Mouse (Mus musculus): Measurements from ENCODE around the gene Metap2. TPM values are rescaled to one million over a fixed set of nuclear protein-coding genes. Genes with fewer than 3 reads are reported as not detected.
"Not testable (repeated sequence)": the region's sequence is repeated elsewhere in the genome, so short reads cannot be mapped to it uniquely, and the experiment has no call there.

The Metap2 gene
- polyA plus RNA-seq, 1 experiment from 2014 or later: 171 TPM

DNA sequence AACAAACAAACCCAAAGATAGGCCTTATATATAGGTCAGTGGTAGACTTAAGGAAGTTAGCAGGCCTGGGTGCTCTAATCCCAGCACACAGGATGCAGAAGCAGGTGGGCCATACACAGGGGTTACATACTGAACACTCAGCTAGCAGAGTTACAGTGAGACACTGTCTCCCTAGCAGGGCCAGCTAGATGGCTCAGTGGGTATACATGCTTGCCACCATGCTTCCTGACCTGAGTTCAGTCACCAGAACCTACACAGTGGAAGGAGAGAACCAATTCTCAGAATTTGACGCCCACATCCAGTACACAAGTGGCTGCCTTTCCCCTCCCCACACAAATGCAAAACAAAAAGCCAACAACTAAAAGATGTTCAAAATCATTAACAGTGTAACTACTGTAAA, 20.1 kb downstream of the Metap2 start:
- Histone ChIP-seq H3K27me3 (ENCODE audit: insufficient read depth, low read length) (no peaks in the 10 kb centered on the region), H3K4me1 (ENCODE audit: insufficient read depth, low read length) (no peaks in the 10 kb centered on the region), H3K4me3 (ENCODE audit: low read length) (no peak overlapping the region), H3K4me2 (replicated peaks; ENCODE audit: low read depth, low read length) (no peak overlapping the region), H3K27ac (ENCODE audit: low read length) (no peak overlapping the region), H3K36me3 (ENCODE audit: insufficient read depth, low read length) (peaks cover 37% of the 10 kb centered on the region), H3K9me3 (ENCODE audit: low read length) (no peaks in the 10 kb centered on the region), H3K9ac (replicated peaks; ENCODE audit: low read length) (no peak overlapping the region)
- no peak for ATAC-seq (ENCODE audit: low FRiP score, low TSS enrichment)
- 74% methylated on average over 1 of the region's 1 CpGs for WGBS

DNA sequence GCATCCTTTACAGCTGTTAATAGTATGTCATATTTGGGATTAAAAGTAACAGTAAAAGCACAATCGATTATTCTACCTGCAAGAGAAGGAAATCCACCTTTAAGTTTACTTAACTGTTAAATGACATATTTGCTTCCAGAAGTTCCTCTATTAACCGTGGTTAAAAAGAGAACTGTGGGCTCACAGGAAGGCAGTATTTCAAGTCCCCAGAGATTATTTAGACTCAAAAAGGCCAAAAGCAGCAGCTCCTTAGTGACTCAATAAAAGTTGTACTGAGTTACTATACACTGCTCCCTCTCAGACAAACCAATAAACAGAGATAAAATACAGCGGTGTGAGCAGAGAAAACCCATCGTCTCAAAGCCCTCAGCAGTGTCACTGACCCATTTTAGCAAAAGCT, 28.0 kb downstream of the Metap2 start:
- Histone ChIP-seq H3K4me2 (replicated peaks; ENCODE audit: low read depth, low read length) (no peak overlapping the region), H3K4me3 (ENCODE audit: low read length) (no peak overlapping the region), H3K4me1 (ENCODE audit: insufficient read depth, low read length) (no peaks in the 10 kb centered on the region), H3K27ac (ENCODE audit: low read length) (no peak overlapping the region), H3K27me3 (ENCODE audit: insufficient read depth, low read length) (no peaks in the 10 kb centered on the region), H3K9ac (replicated peaks; ENCODE audit: low read length) (no peak overlapping the region), H3K9me3 (ENCODE audit: low read length) (no peaks in the 10 kb centered on the region), H3K36me3 (ENCODE audit: insufficient read depth, low read length) (peaks cover 57% of the 10 kb centered on the region)
- ATAC-seq (ENCODE audit: low FRiP score, low TSS enrichment): no peak
- 90% methylated on average over 4 of the region's 4 CpGs for WGBS

DNA sequence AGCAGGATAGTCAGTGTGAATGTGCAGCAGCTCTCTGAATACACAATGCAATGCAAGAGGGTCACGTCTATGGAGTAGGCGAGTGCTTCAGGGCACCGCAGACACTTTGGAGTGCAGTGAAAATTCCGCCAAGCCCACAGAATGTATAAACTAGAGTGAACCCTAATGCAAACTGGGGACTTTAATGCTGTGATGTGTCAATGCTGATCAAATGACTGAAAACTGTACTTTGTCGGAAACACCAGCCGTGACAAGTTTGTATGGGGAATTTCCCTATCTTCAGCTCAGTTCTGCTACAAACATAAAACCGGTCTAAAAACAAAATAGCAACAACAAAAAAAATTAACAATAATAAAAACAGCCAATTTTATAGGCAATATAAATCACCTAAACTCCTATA, 28.5 kb downstream of the Metap2 start:
- H3K9me3 ChIP-seq (ENCODE audit: low read length): no peaks in the 10 kb centered on the region
- 90% methylated on average over 7 of the region's 7 CpGs for WGBS
- no peak overlapping the region for H3K9ac ChIP-seq (replicated peaks; ENCODE audit: low read length)
- H3K4me3 ChIP-seq (ENCODE audit: low read length): no peak overlapping the region
- peaks cover 54% of the 10 kb centered on the region for H3K36me3 ChIP-seq (ENCODE audit: insufficient read depth, low read length)
- H3K4me2 ChIP-seq (replicated peaks; ENCODE audit: low read depth, low read length): no peak overlapping the region
- no peak for ATAC-seq (ENCODE audit: low FRiP score, low TSS enrichment)
- H3K27me3 ChIP-seq (ENCODE audit: insufficient read depth, low read length): no peaks in the 10 kb centered on the region
- H3K4me1 ChIP-seq (ENCODE audit: insufficient read depth, low read length): no peaks in the 10 kb centered on the region
- no peak overlapping the region for H3K27ac ChIP-seq (ENCODE audit: low read length)

DNA sequence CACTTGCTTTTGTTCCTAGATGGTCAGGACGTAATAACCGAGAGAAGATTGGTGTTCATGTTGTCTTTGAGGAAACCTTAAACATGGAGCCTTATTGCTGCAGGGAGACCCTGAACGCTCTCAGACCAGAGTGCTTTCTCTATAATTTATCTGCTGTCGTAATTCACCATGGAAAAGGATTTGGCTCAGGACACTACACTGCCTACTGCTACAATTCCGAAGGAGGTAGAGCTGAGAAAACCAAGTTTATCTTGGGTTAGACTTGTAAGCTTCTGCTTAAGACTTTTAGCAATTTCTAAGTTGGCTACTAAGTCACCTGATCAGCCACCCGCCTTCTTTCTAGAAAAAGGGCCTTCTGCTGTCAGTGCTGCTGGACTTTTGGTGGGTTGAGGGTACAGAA, 40.8 kb downstream of the Metap2 start:
- H3K4me1 ChIP-seq (ENCODE audit: insufficient read depth, low read length): no peaks in the 10 kb centered on the region
- no peak overlapping the region for H3K4me2 ChIP-seq (replicated peaks; ENCODE audit: low read depth, low read length)
- peaks cover 9% of the 10 kb centered on the region; the same call in 1 of the 2 replicates for H3K36me3 ChIP-seq (ENCODE audit: insufficient read depth, low read length)
- WGBS: 71% methylated on average over 6 of the region's 6 CpGs
- no peaks in the 10 kb centered on the region for H3K27me3 ChIP-seq (ENCODE audit: insufficient read depth, low read length)
- H3K4me3 ChIP-seq (ENCODE audit: low read length): no peak overlapping the region
- H3K9ac ChIP-seq (replicated peaks; ENCODE audit: low read length): no peak overlapping the region
- no peaks in the 10 kb centered on the region for H3K9me3 ChIP-seq (ENCODE audit: low read length)
- no peak for ATAC-seq (ENCODE audit: low FRiP score, low TSS enrichment)
- H3K27ac ChIP-seq (ENCODE audit: low read length): no peak overlapping the region

DNA sequence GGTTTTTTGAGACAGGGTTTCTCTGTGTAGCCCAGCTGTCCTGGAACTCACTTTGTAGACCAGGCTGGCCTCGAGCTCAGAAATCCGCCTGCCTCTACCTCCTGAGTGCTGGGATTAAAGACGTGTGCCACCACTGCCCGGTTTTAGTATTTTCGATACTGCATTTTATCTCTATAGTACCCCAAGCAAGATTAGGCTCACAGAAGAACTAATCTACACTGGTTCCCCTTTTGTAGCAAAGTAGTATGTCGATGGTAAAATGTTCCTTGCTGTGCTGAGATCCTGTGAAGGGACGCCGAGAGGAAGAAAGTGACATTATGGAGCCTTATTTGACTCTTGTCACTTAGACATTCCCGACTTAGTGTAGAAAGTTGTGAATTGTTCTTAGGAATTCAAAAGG, 41.8 kb downstream of the Metap2 start:
- Histone ChIP-seq H3K36me3 (ENCODE audit: insufficient read depth, low read length) (peaks cover 6% of the 10 kb centered on the region; the same call in 1 of the 2 replicates), H3K9me3 (ENCODE audit: low read length) (no peaks in the 10 kb centered on the region), H3K4me1 (ENCODE audit: insufficient read depth, low read length) (no peaks in the 10 kb centered on the region), H3K9ac (replicated peaks; ENCODE audit: low read length) (no peak overlapping the region), H3K4me2 (replicated peaks; ENCODE audit: low read depth, low read length) (no peak overlapping the region), H3K27ac (ENCODE audit: low read length) (no peak overlapping the region), H3K27me3 (ENCODE audit: insufficient read depth, low read length) (no peaks in the 10 kb centered on the region), H3K4me3 (ENCODE audit: low read length) (no peak overlapping the region)
- ATAC-seq (ENCODE audit: low FRiP score, low TSS enrichment): no peak
- WGBS: 92% methylated on average over 9 of the region's 9 CpGs

DNA sequence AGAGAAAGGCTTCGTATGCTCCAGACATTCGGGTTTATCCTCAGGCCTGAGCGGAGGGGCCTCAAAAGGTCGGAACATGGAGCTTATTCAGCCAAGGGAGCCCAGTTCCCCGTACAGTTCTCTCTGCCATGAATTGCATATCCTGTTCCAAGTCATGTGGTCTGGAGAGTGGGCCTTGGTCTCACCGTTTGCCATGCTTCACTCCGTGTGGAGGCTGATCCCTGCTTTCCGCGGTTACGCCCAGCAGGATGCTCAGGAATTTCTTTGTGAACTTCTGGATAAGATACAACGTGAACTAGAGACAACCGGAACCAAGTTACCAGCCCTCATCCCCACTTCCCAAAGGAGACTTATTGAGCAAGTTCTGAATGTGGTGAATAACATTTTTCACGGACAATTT, 50.2 kb downstream of the Metap2 start:
- 95% methylated on average over 13 of the region's 13 CpGs for WGBS
- no peak for ATAC-seq (ENCODE audit: low FRiP score, low TSS enrichment)
- H3K9me3 ChIP-seq (ENCODE audit: low read length): peaks cover 13% of the 10 kb centered on the region
- H3K4me2 ChIP-seq (replicated peaks; ENCODE audit: low read depth, low read length): no peak overlapping the region
- H3K4me3 ChIP-seq (ENCODE audit: low read length): no peak overlapping the region
- H3K27ac ChIP-seq (ENCODE audit: low read length): no peak overlapping the region
- H3K36me3 ChIP-seq (ENCODE audit: insufficient read depth, low read length): peaks cover 15% of the 10 kb centered on the region
- no peaks in the 10 kb centered on the region for H3K4me1 ChIP-seq (ENCODE audit: insufficient read depth, low read length)
- H3K9ac ChIP-seq (replicated peaks; ENCODE audit: low read length): no peak overlapping the region
- H3K27me3 ChIP-seq (ENCODE audit: insufficient read depth, low read length): no peaks in the 10 kb centered on the region

DNA sequence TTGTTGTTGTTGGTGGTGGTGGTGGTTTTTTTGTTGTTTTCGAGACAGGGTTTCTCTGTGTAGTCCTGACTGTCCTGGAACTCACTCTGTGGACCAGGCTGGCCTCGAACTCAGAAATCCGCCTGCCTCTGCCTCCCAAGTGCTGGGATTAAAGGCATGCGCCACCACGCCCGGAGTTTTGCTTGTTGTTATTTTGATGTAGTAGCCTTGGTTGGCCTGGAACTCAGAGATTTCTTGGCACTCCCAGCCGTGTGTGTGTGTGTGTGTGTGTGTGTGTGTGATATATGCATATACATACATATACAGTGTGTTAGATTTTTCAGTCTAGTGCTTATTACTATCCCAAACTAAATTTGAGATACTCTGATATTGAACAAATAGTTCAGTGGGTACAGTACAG, 61.8 kb downstream of the Metap2 start:
- ATAC-seq (ENCODE audit: low FRiP score, low TSS enrichment); H3K9ac ChIP-seq (replicated peaks; ENCODE audit: low read length); H3K4me2 ChIP-seq (replicated peaks; ENCODE audit: low read depth, low read length); H3K27ac ChIP-seq (ENCODE audit: low read length); H3K9me3 ChIP-seq (ENCODE audit: low read length); H3K4me3 ChIP-seq (ENCODE audit: low read length); H3K36me3 ChIP-seq (ENCODE audit: insufficient read depth, low read length): not testable (repeated sequence)
- WGBS: 88% methylated on average over 7 of the region's 7 CpGs
- H3K4me1 ChIP-seq (ENCODE audit: insufficient read depth, low read length): 0 out of 2 replicates have a peak, but pooled peaks cover 23% of the 10 kb centered on the region
- peaks cover 61% of the 10 kb centered on the region for H3K27me3 ChIP-seq (ENCODE audit: insufficient read depth, low read length)

DNA sequence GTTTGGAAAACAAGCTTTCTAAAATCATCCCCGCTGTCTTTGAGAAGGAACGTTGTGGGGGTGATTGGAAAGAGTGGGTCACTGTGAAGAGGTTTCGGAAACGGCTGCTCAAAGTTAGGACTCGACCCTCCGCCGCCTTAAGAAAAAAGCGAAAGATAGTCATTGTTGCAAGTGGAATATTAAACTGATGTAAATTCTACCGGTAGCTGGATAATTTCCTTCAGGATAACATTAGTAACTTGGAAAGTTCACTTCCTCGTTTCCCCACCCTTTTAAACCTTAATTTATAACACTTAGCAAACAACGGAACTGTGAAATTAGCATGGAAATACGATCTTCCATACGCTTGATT, 62.5 kb downstream of the Metap2 start:
- H3K27me3 ChIP-seq (ENCODE audit: insufficient read depth, low read length): peaks cover 68% of the 10 kb centered on the region
- peak overlapping the region; percentile 41; the same call in 1 of the 2 replicates for H3K9ac ChIP-seq (replicated peaks; ENCODE audit: low read length)
- peak overlapping the region; percentile 94 for H3K4me2 ChIP-seq (replicated peaks; ENCODE audit: low read depth, low read length)
- H3K4me1 ChIP-seq (ENCODE audit: insufficient read depth, low read length): 0 out of 2 replicates have a peak, but pooled peaks cover 23% of the 10 kb centered on the region
- ATAC-seq (ENCODE audit: low FRiP score, low TSS enrichment): no peak
- H3K36me3 ChIP-seq (ENCODE audit: insufficient read depth, low read length): no peaks in the 10 kb centered on the region
- WGBS: 2% methylated on average over 13 of the region's 13 CpGs
- no peak overlapping the region for H3K27ac ChIP-seq (ENCODE audit: low read length)
- H3K9me3 ChIP-seq (ENCODE audit: low read length): no peaks in the 10 kb centered on the region
- peak overlapping the region; percentile 78 for H3K4me3 ChIP-seq (ENCODE audit: low read length)

DNA sequence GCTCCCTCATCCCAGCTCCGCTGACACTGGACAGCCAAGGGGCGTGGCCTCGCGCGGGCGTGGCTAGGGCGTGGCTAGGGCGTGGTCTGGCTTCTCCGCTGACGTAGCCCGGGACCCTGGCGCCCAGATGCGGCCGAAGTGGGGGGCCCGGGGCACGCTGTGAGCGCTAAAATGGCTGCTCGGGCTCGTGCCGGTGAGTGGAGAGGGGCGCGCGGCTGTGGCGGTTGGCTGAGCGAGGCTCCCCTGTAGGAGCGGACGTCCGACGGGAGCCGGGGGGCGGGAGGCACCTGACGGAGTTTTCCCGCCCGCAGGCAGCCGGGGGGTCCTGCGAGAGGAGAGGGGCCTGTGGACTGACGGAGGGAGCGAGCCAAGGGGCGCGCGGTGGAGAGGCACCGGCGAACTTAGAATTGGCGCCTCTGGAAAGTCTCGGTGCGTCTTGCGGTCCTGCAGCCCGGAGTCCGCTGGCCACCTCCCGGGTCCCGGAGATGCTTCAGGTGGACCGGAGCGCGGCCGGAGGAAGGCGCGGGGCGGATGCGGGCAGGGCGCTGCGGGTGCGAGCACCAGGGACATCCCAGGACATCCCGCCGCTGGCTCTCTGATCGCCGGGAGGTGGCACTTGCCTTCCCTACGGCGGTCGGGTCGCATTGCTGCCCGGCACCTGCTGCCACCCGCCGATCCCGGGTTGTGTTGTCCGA, 63.0 kb downstream of the Metap2 start:
- Histone ChIP-seq H3K4me3 (ENCODE audit: low read length) (peak overlapping the region; percentile 78), H3K4me1 (ENCODE audit: insufficient read depth, low read length) (0 out of 2 replicates have a peak, but pooled peaks cover 23% of the 10 kb centered on the region), H3K9me3 (ENCODE audit: low read length) (no peaks in the 10 kb centered on the region), H3K27ac (ENCODE audit: low read length) (no peak overlapping the region), H3K9ac (replicated peaks; ENCODE audit: low read length) (peak overlapping the region; percentile 41), H3K4me2 (replicated peaks; ENCODE audit: low read depth, low read length) (peak overlapping the region; percentile 94), H3K36me3 (ENCODE audit: insufficient read depth, low read length) (no peaks in the 10 kb centered on the region), H3K27me3 (ENCODE audit: insufficient read depth, low read length) (peaks cover 69% of the 10 kb centered on the region)
- ATAC-seq (ENCODE audit: low FRiP score, low TSS enrichment): peak; percentile 95
- under 1% methylated on average over 71 of the region's 75 CpGs for WGBS

DNA sequence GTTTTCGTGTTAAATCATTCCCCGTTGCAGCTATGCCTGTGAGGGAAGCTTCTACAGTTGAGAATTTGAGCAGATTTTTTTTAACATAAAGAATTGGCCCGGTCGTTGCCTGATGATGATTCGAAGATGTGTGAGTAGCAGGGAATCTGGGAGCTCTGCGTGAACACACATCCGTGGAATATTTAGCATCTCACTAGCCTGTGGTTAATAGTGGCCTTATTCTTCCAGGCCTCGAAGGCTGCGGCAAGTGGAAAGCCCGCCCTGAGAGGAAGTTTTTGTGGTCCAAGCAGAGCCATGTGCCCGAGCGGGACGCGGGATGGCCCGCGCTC, 63.6 kb downstream of the Metap2 start:
- ATAC-seq (ENCODE audit: low FRiP score, low TSS enrichment): no peak
- peak overlapping the region; percentile 41; the same call in 1 of the 2 replicates for H3K9ac ChIP-seq (replicated peaks; ENCODE audit: low read length)
- H3K27me3 ChIP-seq (ENCODE audit: insufficient read depth, low read length): peaks cover 71% of the 10 kb centered on the region
- peak overlapping the region; percentile 78 for H3K4me3 ChIP-seq (ENCODE audit: low read length)
- H3K4me2 ChIP-seq (replicated peaks; ENCODE audit: low read depth, low read length): peak overlapping the region; percentile 94
- H3K4me1 ChIP-seq (ENCODE audit: insufficient read depth, low read length): 0 out of 2 replicates have a peak, but pooled peaks cover 23% of the 10 kb centered on the region
- 3% methylated on average over 16 of the region's 16 CpGs for WGBS
- H3K27ac ChIP-seq (ENCODE audit: low read length): no peak overlapping the region
- no peaks in the 10 kb centered on the region for H3K9me3 ChIP-seq (ENCODE audit: low read length)
- H3K36me3 ChIP-seq (ENCODE audit: insufficient read depth, low read length): no peaks in the 10 kb centered on the region

All from kidney, embryonic 16.5 days (tissue).